Mouse (Mus musculus): ENCODE data around the gene Lypd6. TPM values are rescaled to one million over a fixed set of nuclear protein-coding genes. Genes with fewer than 3 reads are reported as not detected.

Gene Lypd6
- polyA plus RNA-seq, 1 experiment = 3.9 TPM

GRCm38 (mm10) chr2:50196681-50197080 is 130.5 kb downstream of the Lypd6 start:
- no peaks in the 10 kb centered on the region for H3K27me3 ChIP-seq (ENCODE audit: control insufficient read depth, insufficient read depth, insufficient read length)

GRCm38 (mm10) chr2:50197801-50198200 is 131.6 kb downstream of the Lypd6 start:
- TF ChIP-seq MAX (IDR thresholded peaks at IDR 0.05; ENCODE audit: low read depth) = no peak
- TF ChIP-seq CEBPB (IDR thresholded peaks at IDR 0.05; ENCODE audit: insufficient read depth, poor library complexity, severe bottlenecking) = no peak
- TF ChIP-seq TCF12 (IDR thresholded peaks at IDR 0.05; ENCODE audit: insufficient read depth, poor library complexity, severe bottlenecking) = no peak
- no peak for TF ChIP-seq POLR2A (IDR thresholded peaks at IDR 0.05; ENCODE audit: insufficient read length, low read depth)
- no peak for TF ChIP-seq POLR2AphosphoS2 (IDR thresholded peaks at IDR 0.05; ENCODE audit: insufficient read length, low read depth)
- no peak for TF ChIP-seq REST (IDR thresholded peaks at IDR 0.05; ENCODE audit: insufficient read depth, insufficient read length)
- TF ChIP-seq MYOG (IDR thresholded peaks at IDR 0.05; ENCODE audit: control insufficient read depth in 1 of 3, insufficient read depth in 1 of 3, insufficient read length in 2 of 3, low read depth in 2 of 3) = no peak
- TF ChIP-seq MYOD1 (IDR thresholded peaks at IDR 0.05; ENCODE audit: control insufficient read depth in 1 of 3, insufficient read length in 2 of 3, low read depth in 2 of 3) = no peak
- TF ChIP-seq USF1 (IDR thresholded peaks at IDR 0.05; ENCODE audit: low read depth) = no peak
- no peaks in the 10 kb centered on the region for H3K36me3 ChIP-seq (ENCODE audit: control insufficient read depth, insufficient read depth)
- H3ac ChIP-seq (ENCODE audit: control insufficient read depth, insufficient read length) = no peak overlapping the region
- no peaks in the 10 kb centered on the region for H3K79me2 ChIP-seq (ENCODE audit: control insufficient read depth, insufficient read depth)
- no peaks in the 10 kb centered on the region for H3K27me3 ChIP-seq (ENCODE audit: control insufficient read depth, insufficient read depth, insufficient read length)
- no peak overlapping the region for H3K4me3 ChIP-seq
- no peak overlapping the region for H3K4me2 ChIP-seq (ENCODE audit: low read depth)

More at GRCm38 (mm10) chr2:50196681-50197080, 130.5 kb downstream of the Lypd6 start:
- Histone ChIP-seq H3K4me3 (no peak overlapping the region), H3K36me3 (ENCODE audit: control insufficient read depth, insufficient read depth) (no peaks in the 10 kb centered on the region), H3K79me2 (ENCODE audit: control insufficient read depth, insufficient read depth) (no peaks in the 10 kb centered on the region), H3ac (ENCODE audit: control insufficient read depth, insufficient read length) (no peak overlapping the region), H3K4me2 (ENCODE audit: low read depth) (no peak overlapping the region)
- no peak for TF ChIP-seq POLR2A (IDR thresholded peaks at IDR 0.05; ENCODE audit: insufficient read length, low read depth)
- no peak for TF ChIP-seq SRF (IDR thresholded peaks at IDR 0.05; ENCODE audit: control insufficient read depth, insufficient read length, low read depth)
- no peak for TF ChIP-seq E2F4 (IDR thresholded peaks at IDR 0.05; ENCODE audit: insufficient read depth)
- no peak for TF ChIP-seq TCF3 (IDR thresholded peaks at IDR 0.05; ENCODE audit: insufficient read length, low read depth)
- TF ChIP-seq MYOG (IDR thresholded peaks at IDR 0.05; ENCODE audit: control insufficient read depth in 1 of 3, insufficient read depth in 1 of 3, insufficient read length in 2 of 3, low read depth in 2 of 3) = no peak
- no peak for TF ChIP-seq MAX (IDR thresholded peaks at IDR 0.05; ENCODE audit: low read depth)
- no peak for TF ChIP-seq REST (IDR thresholded peaks at IDR 0.05; ENCODE audit: insufficient read depth, insufficient read length)
- no peak for TF ChIP-seq TCF12 (IDR thresholded peaks at IDR 0.05; ENCODE audit: insufficient read depth, poor library complexity, severe bottlenecking)
- no peak for TF ChIP-seq USF1 (IDR thresholded peaks at IDR 0.05; ENCODE audit: low read depth)
- no peak for TF ChIP-seq MYOD1 (IDR thresholded peaks at IDR 0.05; ENCODE audit: control insufficient read depth in 1 of 3, insufficient read length in 2 of 3, low read depth in 2 of 3)
- TF ChIP-seq CEBPB (IDR thresholded peaks at IDR 0.05; ENCODE audit: insufficient read depth, poor library complexity, severe bottlenecking) = no peak
- no peak for TF ChIP-seq POLR2AphosphoS2 (IDR thresholded peaks at IDR 0.05; ENCODE audit: insufficient read length, low read depth)

GRCm38 (mm10) chr2:50200541-50200940 is 134.3 kb downstream of the Lypd6 start:
- H3K4me2 ChIP-seq (ENCODE audit: low read depth) = no peak overlapping the region
- no peaks in the 10 kb centered on the region for H3K27me3 ChIP-seq (ENCODE audit: control insufficient read depth, insufficient read depth, insufficient read length)
- TF ChIP-seq CEBPB (IDR thresholded peaks at IDR 0.05; ENCODE audit: insufficient read depth, poor library complexity, severe bottlenecking) (no peak), E2F4 (IDR thresholded peaks at IDR 0.05; ENCODE audit: insufficient read depth) (no peak), TCF12 (IDR thresholded peaks at IDR 0.05; ENCODE audit: insufficient read depth, poor library complexity, severe bottlenecking) (no peak), MYOG (IDR thresholded peaks at IDR 0.05; ENCODE audit: control insufficient read depth in 1 of 3, insufficient read depth in 1 of 3, insufficient read length in 2 of 3, low read depth in 2 of 3) (no peak), MYOD1 (IDR thresholded peaks at IDR 0.05; ENCODE audit: control insufficient read depth in 1 of 3, insufficient read length in 2 of 3, low read depth in 2 of 3) (no peak), POLR2AphosphoS2 (IDR thresholded peaks at IDR 0.05; ENCODE audit: insufficient read length, low read depth) (no peak), USF1 (IDR thresholded peaks at IDR 0.05; ENCODE audit: low read depth) (no peak), POLR2A (IDR thresholded peaks at IDR 0.05; ENCODE audit: insufficient read length, low read depth) (no peak), MAX (IDR thresholded peaks at IDR 0.05; ENCODE audit: low read depth) (no peak), REST (IDR thresholded peaks at IDR 0.05; ENCODE audit: insufficient read depth, insufficient read length) (no peak), TCF3 (IDR thresholded peaks at IDR 0.05; ENCODE audit: insufficient read length, low read depth) (no peak)
- no peaks in the 10 kb centered on the region for H3K79me2 ChIP-seq (ENCODE audit: control insufficient read depth, insufficient read depth)
- H3K36me3 ChIP-seq (ENCODE audit: control insufficient read depth, insufficient read depth) = no peaks in the 10 kb centered on the region
- no peak overlapping the region for H3K4me3 ChIP-seq
- no peak overlapping the region for H3ac ChIP-seq (ENCODE audit: control insufficient read depth, insufficient read length)

- no peak overlapping the region for H3ac ChIP-seq (ENCODE audit: control insufficient read depth, insufficient read length)
- H3K27me3 ChIP-seq (ENCODE audit: control insufficient read depth, insufficient read depth, insufficient read length) = no peaks in the 10 kb centered on the region
- H3K36me3 ChIP-seq (ENCODE audit: control insufficient read depth, insufficient read depth) = no peaks in the 10 kb centered on the region
- TF ChIP-seq POLR2A (IDR thresholded peaks at IDR 0.05; ENCODE audit: insufficient read length, low read depth) (no peak), MYOG (IDR thresholded peaks at IDR 0.05; ENCODE audit: control insufficient read depth in 1 of 3, insufficient read depth in 1 of 3, insufficient read length in 2 of 3, low read depth in 2 of 3) (no peak), REST (IDR thresholded peaks at IDR 0.05; ENCODE audit: insufficient read depth, insufficient read length) (no peak), TCF3 (IDR thresholded peaks at IDR 0.05; ENCODE audit: insufficient read length, low read depth) (no peak), MYOD1 (IDR thresholded peaks at IDR 0.05; ENCODE audit: control insufficient read depth in 1 of 3, insufficient read length in 2 of 3, low read depth in 2 of 3) (no peak), USF1 (IDR thresholded peaks at IDR 0.05; ENCODE audit: low read depth) (no peak), SRF (IDR thresholded peaks at IDR 0.05; ENCODE audit: control insufficient read depth, insufficient read length, low read depth) (no peak), TCF12 (IDR thresholded peaks at IDR 0.05; ENCODE audit: insufficient read depth, poor library complexity, severe bottlenecking) (no peak), MAX (IDR thresholded peaks at IDR 0.05; ENCODE audit: low read depth) (no peak)
- no peak overlapping the region for H3K4me3 ChIP-seq
- H3K4me2 ChIP-seq (ENCODE audit: low read depth) = no peak overlapping the region
- no peaks in the 10 kb centered on the region for H3K79me2 ChIP-seq (ENCODE audit: control insufficient read depth, insufficient read depth)
These were observed 154.3 kb downstream of the Lypd6 start for GRCm38 (mm10) chr2:50220574-50220973.

Measured in myocyte (in vitro differentiated cells).